Mouse (Mus musculus): ENCODE measurements around the gene Myo3a. TPM values are rescaled to one million over a fixed set of nuclear protein-coding genes. Genes with fewer than 3 reads are reported as not detected.

Myo3a gene
- polyA plus RNA-seq, 1 experiment from 2014 or later: not detected

DNA sequence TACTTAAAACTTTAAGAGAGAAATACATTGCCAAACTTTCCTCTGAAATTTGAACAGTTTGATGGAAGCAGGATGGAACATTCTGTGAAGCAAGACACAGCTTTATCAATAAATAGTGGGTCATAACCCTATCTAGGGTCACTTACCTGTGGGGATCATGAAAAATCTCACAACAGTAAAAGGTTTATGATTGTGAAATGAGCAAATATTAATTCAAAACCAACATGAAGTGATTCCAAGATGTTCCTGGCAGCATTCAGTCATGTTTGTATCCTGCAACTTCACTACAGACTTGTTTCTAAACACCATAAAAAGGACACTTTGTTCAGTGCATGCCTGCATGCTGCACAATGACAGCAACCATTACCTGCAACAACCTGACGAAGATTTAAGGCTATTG lies 436.4 kb downstream of the Myo3a start:
- no peak overlapping the region for H3K27ac ChIP-seq
- no peaks in the 10 kb centered on the region for H3K4me1 ChIP-seq
- H3K9me3 ChIP-seq: no peaks in the 10 kb centered on the region
- no peaks in the 10 kb centered on the region for H3K36me3 ChIP-seq
- no peaks in the 10 kb centered on the region for H3K27me3 ChIP-seq
- no peak overlapping the region for H3K9ac ChIP-seq
- no peak overlapping the region for H3K4me3 ChIP-seq
- no peak for ATAC-seq (ENCODE audit: insufficient number of reproducible peaks, insufficient read depth, low FRiP score, low TSS enrichment)
- no peak overlapping the region for H3K4me2 ChIP-seq (replicated peaks)
- WGBS: 64% methylated on average over 1 of the region's 1 CpGs

Small RNAs within 50 kb of the gene (microRNA-seq; reads per million reads assigned to microRNA genes)
- gene Gm23636 (not detected), gene Mir3967 (not detected)
